Mouse (Mus musculus) spleen, postnatal 36 days (tissue): ENCODE results near the gene Tssc4.

Experiments used
- DNase-seq, 2 experiments: peaks; one replicate each; pipeline ENCODE4 v3.0.0; 2022; ENCODE audit warnings: low spot score in 2 of 2, mixed read lengths in 1 of 2

Tssc4 gene

DNA sequence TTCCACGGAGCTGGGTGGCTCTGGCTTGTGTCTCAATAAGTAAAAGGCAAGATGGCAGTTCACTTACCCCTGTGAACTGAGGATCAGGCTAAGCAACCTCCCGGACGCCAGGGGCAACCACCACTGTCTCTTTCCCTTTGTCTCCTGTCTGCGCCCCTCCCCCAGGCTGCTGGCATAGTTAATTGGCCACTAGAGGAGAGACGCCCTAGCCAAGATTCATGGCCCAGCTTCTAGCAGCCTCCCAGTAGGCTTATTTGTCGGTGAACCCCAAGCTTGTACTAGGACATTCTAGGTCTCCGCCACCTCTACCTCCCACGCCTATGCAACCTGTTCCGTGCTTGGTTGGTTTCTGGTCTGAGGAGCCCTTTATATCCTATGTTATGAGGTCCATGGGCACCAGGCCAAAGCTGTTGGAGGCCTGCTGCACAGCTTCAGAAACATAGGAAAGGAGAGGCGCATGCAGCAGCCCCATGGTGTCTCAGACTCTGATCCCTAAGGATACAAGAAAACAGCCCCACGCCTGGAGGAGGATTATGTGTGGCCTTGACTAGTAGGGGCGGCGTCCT, 650 bp upstream of the Tssc4 start:
- no peak for DNase-seq

DNA sequence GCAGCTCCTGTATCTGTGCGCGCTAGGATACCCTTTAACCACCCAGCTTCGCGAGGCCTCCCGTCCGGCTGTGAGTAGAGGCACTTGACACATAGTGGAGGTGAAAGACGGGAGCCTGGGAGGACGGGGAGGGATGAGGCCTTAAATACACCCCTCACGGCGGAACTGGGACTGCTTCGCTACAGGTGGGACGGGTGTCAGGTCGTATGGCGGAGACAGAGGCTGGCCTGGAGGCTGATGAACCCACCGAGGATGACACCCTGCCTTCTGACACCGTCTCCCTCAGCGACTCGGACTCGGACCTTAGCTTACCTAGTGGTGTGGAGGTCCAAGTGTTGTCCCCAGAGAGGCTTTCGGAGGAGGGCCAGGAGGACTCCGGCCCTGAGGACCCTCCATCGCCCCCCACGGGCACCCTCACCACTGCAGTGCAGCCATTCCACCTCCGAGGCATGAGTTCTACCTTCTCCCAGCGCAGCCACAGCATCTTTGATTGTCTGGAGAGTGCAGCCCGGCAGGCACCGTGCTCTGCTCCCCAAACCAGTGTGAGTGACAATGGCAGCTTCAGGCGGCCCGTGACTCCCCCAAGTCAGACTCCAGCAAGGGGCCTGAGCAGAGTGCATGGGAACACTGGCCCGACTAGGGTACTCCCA, 827 bp downstream of the Tssc4 start:
- no peak for DNase-seq

DNA sequence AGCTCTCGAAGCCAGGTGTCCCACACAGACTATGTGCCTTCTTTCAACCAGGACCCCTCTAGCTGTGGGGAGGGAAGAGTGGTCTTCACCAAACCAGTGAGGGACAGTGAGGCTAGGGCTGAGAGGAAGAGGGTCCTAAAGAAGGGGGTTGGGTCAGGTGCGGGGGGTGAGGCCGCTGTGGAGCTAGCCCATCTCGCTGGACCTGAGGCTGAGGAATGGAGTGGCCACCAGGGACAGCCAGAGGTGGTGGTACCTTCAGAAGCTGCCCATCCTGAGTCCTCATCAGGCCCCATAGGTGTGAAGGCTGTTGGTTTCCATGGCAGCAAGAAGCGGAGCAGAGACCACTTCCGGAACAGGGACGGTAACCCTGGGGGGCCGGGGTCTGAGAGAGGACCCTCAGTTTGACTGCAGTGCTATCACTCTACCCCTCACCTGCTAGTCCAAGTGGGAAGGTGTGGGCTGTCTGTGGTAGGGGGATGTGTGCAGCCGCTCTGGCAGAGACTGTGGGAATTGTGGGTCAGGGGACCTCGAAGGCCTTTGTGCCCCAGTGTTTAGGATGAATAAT, 1.5 kb downstream of the Tssc4 start:
- no peak for DNase-seq

DNA sequence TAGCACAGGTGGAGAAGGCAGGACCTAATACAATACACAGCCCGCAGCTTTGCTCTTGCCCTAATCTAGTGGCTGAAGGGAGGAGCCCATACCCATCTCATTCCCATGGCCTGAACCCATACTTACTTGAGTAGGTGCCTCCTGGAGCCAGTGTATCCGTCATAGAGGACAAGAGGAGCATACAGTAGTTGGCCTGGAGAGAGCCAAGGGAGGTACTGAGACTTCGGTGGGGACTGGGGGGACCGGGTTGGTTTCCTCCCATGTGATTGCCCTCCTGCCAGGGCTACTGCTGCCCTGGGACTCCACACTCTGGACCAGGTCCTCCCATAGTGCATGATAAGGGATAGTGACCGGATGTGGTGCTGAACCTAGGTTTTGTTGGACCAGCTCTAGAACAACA, 3.6 kb downstream of the Tssc4 start:
- DNase-seq: no peak

DNA sequence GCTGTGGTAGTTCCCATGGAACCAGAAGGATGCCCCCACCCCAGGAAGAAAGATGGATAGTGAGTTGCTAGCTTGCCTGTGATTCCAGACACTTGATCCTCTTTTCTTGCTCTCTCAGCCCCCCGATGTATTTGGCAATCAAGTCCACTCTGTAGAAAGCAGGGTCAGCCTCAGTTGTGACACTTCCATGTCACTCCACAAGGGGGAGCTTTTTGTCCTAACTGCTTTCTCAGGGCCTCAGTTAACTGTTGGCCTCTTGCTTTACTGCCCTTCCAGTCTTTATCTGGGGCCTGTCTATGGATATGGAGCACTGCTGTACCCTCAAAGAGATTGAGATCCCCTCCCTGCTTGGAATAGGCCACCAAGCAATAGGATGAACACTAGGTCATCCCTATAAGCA, 4.0 kb downstream of the Tssc4 start:
- peak; percentile 25 to 45 for DNase-seq

DNA sequence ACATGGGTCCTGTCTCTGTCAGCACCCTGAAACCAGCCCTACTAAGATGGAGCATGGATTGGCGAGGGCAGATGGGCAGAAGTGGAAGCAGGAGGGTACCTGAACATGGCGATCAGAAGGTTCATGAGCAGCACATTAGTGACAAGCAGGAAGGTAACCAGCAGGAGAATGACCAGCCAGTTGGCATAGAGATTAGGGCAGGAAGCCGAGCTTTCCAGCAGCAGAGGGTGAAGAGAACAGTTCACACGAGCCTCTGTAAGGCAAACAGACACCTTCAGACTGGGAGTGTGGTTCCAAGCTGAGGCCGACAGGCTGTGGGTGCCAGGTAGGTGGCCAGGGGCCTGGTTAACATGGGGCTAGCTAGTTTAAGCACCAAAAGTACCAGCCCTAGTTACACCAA, 6.3 kb downstream of the Tssc4 start:
- DNase-seq: no peak

DNA sequence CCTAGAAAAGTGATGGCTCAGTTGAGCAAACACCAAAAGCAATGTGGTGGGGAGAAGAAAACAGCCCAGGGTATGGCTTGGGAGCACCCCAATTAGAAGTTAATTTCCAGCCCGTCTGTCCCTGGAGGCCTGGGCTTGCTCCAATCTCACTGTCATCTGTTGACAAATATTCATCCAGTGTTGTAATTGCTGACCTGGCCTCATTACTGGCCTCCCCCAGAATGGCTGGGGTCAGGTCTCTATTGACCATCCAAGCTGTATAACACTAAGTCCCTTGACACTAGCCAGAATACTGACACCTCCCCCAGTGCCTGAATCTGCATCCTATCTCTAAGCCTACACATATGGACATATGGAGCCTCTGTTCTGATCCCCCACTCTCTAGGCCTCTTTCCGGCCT, 8.3 kb downstream of the Tssc4 start:
- no peak for DNase-seq

DNA sequence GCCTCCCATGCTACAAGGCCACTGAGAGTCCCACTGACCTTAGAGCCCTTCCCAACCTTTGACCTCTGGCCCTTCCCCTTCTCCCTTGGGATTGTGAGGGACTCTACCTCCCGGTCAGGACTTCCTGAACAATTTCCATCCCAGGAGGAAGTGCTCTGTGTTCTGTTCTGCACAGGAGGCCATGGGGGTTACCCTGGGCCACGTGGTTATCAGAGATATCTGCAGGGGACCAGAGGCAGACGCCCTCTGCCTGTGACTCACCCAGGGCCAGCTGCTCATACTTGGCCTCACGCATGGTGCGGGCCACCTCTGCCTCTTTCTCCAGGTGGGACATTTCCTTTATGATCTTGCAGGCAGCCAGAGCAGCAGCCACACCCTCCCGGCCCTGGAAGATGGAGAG, 13.0 kb downstream of the Tssc4 start:
- DNase-seq: no peak

DNA sequence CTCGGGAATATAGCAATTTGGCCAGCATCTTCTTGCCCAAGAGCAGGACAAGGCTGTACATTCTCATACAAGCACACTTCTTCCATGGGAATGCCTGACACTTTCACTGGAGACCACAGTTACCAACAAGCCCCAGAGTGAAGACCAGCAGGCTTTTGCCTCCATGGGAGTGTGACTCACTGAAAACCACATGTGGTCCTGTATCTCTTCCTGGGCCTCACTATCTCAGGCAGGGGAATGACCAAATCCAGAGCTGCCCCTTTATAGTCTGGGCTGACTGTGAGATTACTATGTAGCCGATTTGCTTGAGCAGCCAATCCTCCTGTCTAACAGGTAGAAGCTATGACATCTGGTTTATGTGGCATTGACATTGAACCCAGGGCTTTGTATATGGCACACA, 14.7 kb downstream of the Tssc4 start:
- no peak for DNase-seq

DNA sequence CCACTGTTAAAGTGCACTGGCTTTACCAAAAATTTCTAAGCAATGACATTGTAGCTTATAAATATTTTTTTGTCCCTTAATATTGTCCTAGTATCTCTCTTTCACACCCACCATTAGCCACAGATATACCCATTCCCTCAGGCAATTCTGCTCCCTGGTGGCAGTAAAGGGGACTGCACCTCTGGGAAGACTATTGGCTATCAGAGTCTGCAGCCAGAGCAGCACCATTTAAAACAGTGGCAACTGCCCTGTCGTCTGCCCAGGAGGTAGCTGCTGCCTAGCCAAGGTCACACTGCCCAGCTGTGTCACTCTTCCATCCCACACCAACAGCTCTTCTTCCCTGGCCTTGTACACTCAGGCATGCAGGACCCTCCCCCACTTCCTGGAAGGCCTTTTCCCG, 17.3 kb downstream of the Tssc4 start:
- peak; percentile 60 to 65 for DNase-seq

DNA sequence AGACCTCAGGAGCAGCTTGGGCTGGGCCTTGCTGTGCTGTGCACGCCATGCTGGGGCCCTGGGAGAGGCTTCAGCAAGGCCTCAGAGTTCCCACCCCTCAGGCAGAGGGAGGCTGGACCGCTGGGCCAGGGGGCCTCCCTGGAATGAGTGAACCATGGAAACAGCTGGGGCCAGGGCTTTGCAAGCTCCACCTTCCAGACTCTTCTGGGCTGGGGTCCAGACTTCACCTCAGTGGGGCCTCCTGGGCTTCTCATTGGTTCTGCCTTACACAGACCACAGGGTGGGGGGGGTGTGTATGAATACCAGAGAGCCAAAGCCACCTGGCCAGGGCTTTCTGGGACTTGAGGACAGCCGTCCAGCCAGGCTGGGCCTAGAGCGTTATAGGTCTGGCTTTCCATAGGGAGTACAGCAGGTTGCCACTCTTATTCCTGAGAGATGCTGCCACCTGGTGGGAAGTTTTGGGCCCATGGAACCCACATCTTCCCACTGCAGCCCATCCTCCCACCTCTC, 18.1 kb downstream of the Tssc4 start:
- no peak for DNase-seq

DNA sequence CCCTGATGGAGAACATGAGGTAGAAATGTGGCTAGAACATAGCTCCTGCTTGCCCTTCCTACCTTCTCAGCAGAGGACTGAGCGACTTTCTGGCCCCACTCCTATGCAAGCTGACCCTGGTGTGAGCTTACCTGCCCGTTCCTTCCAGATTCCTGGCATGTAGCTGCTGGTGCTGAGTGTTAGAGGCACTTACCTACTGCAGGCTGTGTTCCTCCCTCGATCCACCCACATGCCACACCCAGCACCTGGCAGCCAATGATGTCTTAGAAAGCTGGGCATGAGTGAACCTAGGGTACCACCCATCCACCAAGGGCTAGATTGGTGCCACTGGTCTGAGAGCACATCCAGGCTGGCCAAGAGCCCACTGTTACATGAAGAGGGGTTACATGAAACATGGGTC, 24.8 kb downstream of the Tssc4 start:
- no peak for DNase-seq

DNA sequence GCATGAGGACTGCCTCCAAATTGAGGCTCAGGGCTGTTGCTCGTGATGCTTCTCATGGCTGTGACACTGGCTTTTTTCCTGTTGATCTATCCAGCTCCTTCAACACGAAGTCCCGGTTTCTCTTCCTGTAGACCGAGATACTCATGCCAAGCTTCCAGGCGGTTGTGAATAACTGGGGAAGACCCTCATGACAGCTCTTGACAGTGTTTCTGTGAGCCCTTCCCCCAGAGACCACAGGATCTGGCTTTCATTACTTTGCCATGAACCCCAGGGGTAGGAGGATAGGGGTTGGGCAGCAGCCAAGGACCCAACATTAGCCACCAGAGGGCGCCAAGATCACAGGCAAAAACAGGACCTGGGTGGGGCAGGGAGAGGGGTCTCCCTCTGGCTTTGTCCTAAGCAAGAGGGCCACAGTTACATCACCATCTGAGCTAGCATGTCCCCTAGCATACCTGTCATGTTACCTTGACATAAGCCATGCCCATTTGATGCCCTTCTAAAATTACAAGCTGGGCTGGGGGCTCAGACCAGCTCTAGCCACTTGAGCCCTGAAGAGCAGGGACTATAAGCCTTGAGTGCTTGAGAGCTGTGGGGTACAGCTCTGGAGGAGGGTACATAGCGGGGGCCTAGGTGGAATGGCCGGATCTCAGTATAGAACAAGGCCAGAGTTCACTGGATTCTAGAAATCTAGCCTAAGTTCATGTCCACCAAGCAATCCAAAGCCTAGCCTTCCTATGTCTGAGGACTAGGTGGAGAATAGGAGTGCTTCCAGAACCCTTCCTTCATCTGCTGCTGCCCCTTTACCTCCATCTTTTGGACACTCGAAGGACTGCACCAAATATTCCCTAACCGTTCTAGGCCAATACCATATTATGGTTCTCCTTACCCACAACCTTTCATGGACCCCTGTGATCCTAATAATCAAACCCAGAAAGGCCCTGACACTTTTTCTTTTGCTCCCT, 25.8 kb downstream of the Tssc4 start, which contains the start of gene Trpm5:
Trpm5 (minus strand) TSS at position 51 of the 962 bp plus-strand sequence.
- DNase-seq: peak in 1 of 2 experiments; percentile 25

DNA sequence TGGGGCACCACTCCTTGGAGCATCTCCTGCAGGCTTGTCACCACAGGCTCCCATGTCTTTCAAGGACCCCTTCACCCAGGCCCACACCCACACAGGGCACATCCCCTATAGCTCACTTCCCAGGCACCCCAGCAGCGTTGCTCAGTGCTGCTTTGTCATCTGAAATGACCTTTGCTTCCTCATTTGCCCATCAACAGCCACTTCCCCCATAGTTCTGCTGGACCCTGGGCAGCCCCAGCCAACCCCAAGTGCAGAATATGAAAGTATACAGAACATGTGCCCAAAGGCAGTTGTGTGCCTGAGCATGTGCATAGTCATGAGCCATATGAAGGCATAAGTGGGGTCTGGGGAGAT, 26.5 kb downstream of the Tssc4 start:
- peak in 1 of 2 experiments; percentile 12 for DNase-seq

DNA sequence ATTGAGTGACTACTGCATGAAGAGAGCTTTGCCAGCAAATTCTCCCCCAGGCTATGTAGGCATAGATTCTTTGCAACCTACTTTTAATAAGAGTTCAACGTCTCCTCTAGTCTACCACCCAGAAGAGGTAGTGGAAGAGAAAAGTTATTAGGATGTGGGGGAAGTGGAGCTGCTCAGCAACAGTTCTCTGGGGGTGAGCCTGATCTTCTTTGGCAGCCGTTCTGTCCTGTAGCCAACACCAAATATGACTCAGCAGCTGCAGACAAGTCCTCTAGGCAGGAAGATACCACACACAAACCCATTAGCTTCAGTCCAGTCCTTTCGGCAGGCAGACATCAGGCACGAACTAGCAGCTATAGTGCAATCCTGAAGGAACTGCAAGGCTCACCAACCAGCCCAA, 31.7 kb downstream of the Tssc4 start:
- no peak for DNase-seq

DNA sequence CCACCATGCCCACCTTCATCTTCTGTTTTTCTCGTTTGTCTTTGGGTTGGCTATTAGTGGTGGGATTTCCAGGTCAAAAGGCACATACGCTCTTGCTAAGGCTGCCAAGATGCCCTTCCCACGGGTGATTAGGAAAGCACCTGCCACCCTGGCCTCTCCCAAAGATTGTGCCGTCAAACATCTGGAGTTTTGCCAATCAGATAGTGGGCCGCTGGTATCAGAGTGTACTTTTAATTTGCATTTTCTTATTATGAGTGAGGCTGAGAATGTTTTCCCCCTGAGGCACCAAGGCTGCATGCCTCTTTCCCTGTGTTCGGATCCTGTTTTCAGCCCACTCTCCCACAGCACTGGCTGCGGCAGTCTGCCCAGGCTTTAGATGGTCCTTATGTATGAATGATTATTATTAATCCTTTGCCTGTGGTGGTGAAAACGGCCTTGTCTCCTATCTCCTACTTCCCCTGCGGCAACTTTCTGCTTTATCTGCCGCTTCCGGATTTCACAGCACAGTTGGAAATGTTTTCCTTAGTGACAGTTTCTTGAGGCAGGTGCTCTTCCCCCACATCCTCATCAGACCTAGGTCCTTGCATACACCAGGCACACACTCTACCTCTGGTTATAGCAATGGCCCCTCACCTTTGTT, 36.3 kb downstream of the Tssc4 start:
- no peak for DNase-seq

DNA sequence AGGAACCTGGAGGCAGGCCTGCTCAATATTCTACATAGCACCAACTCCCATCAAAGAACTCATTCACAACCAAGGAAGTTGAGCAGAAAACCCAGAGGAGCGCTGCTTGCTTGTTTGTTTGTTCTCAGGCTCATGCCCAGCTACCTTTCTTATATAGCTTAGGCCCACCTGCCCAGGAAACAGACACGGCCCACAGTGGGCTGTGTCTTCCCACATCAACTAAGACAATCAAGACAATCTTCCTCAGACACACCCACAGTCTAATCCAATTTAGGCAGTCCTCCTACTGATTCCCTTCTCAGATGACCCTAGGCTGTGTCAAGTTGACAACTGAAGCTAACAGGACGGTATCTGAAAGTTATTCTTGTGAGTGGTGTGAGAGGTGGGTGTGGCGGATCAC, 37.0 kb downstream of the Tssc4 start, which contains the start of gene Kcnq1:
Kcnq1 (plus strand) TSS at position 301 of the 400 bp plus-strand sequence.
- DNase-seq: no peak

DNA sequence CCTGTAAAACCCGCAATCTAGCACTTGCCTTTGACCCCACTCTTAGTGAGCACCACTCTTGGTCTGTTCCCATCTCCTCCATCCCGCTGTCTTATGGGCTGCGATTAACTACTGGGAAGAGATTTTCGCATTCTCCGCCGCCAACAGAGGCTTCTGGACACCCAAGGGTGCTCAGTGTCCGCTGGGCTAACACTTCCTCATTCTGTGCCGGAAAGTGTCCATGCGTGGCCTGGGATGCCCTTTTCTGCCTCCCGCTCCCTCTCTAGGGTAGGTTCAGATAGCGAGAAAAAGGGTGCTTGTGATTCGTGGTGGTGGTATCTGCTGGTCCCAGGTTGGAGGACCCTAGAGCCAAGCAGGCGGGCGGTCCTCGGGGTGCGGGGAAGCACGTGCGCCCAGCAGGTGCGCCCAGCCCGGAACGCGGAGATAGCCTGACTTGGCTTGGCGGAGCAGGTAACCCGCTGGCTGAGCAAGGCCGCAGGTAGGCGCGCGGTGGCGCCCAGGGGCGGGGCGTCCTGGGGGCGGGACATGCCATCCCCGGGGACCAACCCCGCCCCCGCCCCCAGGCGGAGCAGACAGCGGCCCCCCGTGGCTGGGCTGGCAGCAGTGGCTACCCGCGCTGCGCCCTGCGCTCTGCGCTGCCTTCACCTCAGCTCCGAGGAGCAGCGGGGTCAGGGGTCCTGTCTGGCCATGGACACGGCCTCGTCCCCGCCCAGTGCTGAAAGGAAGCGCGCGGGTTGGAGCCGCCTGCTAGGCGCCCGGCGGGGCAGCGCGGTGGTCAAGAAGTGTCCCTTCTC, 37.8 kb downstream of the Tssc4 start:
- no peak for DNase-seq

DNA sequence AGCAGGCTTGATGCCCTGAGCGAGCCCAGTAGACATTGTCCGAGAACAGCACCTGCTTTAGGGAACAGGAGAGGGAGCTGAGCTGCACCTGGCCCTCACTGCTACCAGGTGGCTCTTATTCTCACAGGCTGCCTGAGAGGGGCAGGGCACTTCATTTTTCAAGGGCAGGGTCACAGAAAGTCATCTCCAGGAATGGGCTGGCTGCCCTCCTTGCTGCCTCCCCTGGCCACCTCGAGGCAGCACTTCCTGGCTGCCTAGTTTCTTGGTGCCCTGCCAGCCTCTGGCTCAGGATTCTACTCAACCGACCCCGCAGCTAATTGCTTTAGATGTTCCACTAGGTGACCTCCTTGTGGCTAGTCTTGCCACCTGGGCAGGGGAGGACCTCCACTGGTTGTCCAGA, 39.2 kb downstream of the Tssc4 start:
- no peak for DNase-seq

DNA sequence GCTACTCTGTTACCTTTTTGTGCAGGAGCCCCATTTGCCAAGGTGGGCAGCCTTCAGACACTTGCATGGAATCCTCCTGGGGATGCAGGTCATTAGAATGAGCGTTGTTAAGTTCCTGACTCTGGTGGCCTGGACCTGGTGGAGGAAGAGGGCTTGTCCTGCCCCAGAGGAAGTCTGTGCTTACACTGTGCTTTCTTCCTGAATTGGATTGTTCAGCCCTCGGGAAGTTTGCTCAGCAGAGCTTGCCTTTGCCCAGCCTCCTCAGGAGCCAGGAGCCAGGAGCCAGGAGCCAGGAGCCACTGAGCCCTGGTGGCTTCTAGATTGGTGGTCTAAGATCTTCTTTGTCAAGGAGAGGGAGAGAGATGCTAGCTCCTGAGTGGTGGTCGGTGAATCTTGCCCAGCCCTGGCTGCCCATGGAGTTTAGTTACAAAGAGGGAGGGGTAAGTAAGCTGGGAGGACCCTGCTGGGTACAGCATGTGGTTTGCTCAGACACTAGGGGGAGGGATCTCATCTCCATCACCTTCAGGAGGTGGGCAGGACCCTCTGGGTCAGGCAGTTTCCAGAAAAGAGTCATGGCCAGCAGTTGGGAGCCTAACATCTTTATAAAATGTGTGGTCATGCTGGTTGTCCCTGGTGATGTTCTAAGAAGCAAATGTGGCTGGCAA, 40.1 kb downstream of the Tssc4 start:
- DNase-seq: no peak
